Comparison of ENCODE assay signal across 18 mouse cellular contexts in genomic region chr12:33369555-33369954, GRCm38 (mm10). TPM values are rescaled to one million over a fixed set of nuclear protein-coding genes. Genes with fewer than 3 reads are reported as not detected.
DNase-seq lines count a peak whose midpoint lies in the region; ATAC-seq lines count a peak whose summit lies in the region.
"Had no signal": no experiment of that assay in that cellular context is flagged by ENCODE, and none has a peak within 500 bp of the region (broad histone marks: within the 10 kb centered on the region; RNA-seq: fewer than 3 reads in every experiment).

No protein-coding gene starts in this region.

- H3K36me3 ChIP-seq in hindbrain, embryonic 11.5 days (ENCODE audit: control insufficient read depth, insufficient read depth, low read length), result no peaks in the 10 kb centered on the region
- peaks cover 31% of the 10 kb centered on the region for H3K36me3 ChIP-seq in hindbrain, embryonic 13.5 days
- H3K36me3 ChIP-seq: forebrain, embryonic 10.5 days; hindbrain, embryonic 12.5 days had no signal

- H3K4me1 ChIP-seq in hindbrain, embryonic 11.5 days (replicated peaks; ENCODE audit: control insufficient read depth, insufficient read depth, low read length), result no peaks in the 10 kb centered on the region
- H3K4me1 ChIP-seq in hindbrain, embryonic 13.5 days (replicated peaks), result no peaks in the 10 kb centered on the region
- H3K4me1 ChIP-seq: forebrain, embryonic 10.5 days; hindbrain, embryonic 12.5 days had no signal

- H3K27me3 ChIP-seq in hindbrain, embryonic 11.5 days (ENCODE audit: control insufficient read depth, insufficient read depth, low read length), result no peaks in the 10 kb centered on the region
- no peaks in the 10 kb centered on the region for H3K27me3 ChIP-seq in hindbrain, embryonic 13.5 days
- H3K27me3 ChIP-seq: hindbrain, embryonic 12.5 days; megakaryocyte, embryonic 14.5 days had no signal

- H3K9me3 ChIP-seq in hindbrain, embryonic 11.5 days (ENCODE audit: control insufficient read depth, low read length), result no peaks in the 10 kb centered on the region
- no peaks in the 10 kb centered on the region for H3K9me3 ChIP-seq in hindbrain, embryonic 13.5 days
- H3K9me3 ChIP-seq: forebrain, embryonic 10.5 days; hindbrain, embryonic 12.5 days; megakaryocyte, embryonic 14.5 days had no signal

- peak; percentile 10 for DNase-seq in hindbrain, embryonic 11.5 days (ENCODE audit: low spot score)
- DNase-seq in MN1 (ENCODE audit: low spot score), result peak; percentile 34
- no peak for DNase-seq in thymus, postnatal 10 days (ENCODE audit: low spot score in 2 of 2)
- no peak for DNase-seq in lung, postnatal 4 days
- DNase-seq: cerebellum, adult 18-20 months; gastrocnemius, adult 2 months; kidney, adult 8-10 months; lung, adult 18-20 months; right cerebral cortex, postnatal 4 days; thymus, postnatal 36 days had no signal

- H3K27ac ChIP-seq in hindbrain, embryonic 11.5 days (ENCODE audit: low read depth, low read length), result no peak overlapping the region
- H3K27ac ChIP-seq in hindbrain, embryonic 13.5 days, result no peak overlapping the region
- H3K27ac ChIP-seq: forebrain, embryonic 10.5 days; gastrocnemius, adult 2 months; hindbrain, embryonic 12.5 days had no signal

- H3K4me3 ChIP-seq in hindbrain, embryonic 11.5 days (ENCODE audit: low read depth, low read length), result no peak overlapping the region
- H3K4me3 ChIP-seq in hindbrain, embryonic 13.5 days, result no peak overlapping the region
- H3K4me3 ChIP-seq: forebrain, embryonic 10.5 days; gastrocnemius, adult 2 months; hindbrain, embryonic 12.5 days; megakaryocyte, embryonic 14.5 days; myocyte had no signal

- no peak for ATAC-seq in hindbrain, embryonic 11.5 days (ENCODE audit: low FRiP score)
- ATAC-seq in hindbrain, embryonic 13.5 days (ENCODE audit: low FRiP score), result no peak
- peak; percentile 76 for ATAC-seq in erythroblast, adult 5-6 weeks (replicated peaks; ENCODE audit: low FRiP score, poor library complexity, severe bottlenecking)
- peak; percentile 33; the same call in 1 of the 2 replicates for ATAC-seq in megakaryocyte progenitor cell, adult 5-6 weeks (replicated peaks; ENCODE audit: poor library complexity)

- no peak overlapping the region for H3K9ac ChIP-seq in hindbrain, embryonic 11.5 days (ENCODE audit: low read depth, low read length)
- no peak overlapping the region for H3K9ac ChIP-seq in hindbrain, embryonic 13.5 days
- H3K9ac ChIP-seq: hindbrain, embryonic 12.5 days had no signal

- 84% methylated on average over 3 of the region's 3 CpGs for WGBS in hindbrain, embryonic 11.5 days
- WGBS in hindbrain, embryonic 13.5 days, result 85% methylated on average over 3 of the region's 3 CpGs

- H3K4me2 ChIP-seq in hindbrain, embryonic 11.5 days (replicated peaks; ENCODE audit: low read depth, low read length), result no peak overlapping the region
- H3K4me2 ChIP-seq in hindbrain, embryonic 13.5 days, result no peak overlapping the region
- H3K4me2 ChIP-seq: hindbrain, embryonic 12.5 days had no signal

RNA-seq across cellular contexts. Expression of gene Efcab10, which starts 25.1 kb away (rescaled TPM):
- 2.1 and 2.3 TPM in 2 replicates for polyA plus RNA-seq in hindbrain, embryonic 11.5 days (2014; fragmentation: Nextera tagmentation; extraction: Ambion mirVana)
- polyA plus RNA-seq in hindbrain, embryonic 13.5 days (2015; fragmentation: Nextera tagmentation; extraction: Ambion mirVana), result 3.6 and 5.1 TPM in 2 replicates
- not detected in 2 replicates for total RNA-seq in erythroblast, adult 5-6 weeks (2015; ENCODE audit: low replicate concordance)
- total RNA-seq in erythroblast, adult 5-6 weeks (2017; ENCODE audit: low replicate concordance), result not detected in 2 replicates
- total RNA-seq in megakaryocyte progenitor cell, adult 5-6 weeks (2015), result not detected in 2 replicates
- total RNA-seq in megakaryocyte progenitor cell, adult 5-6 weeks (2017), result not detected in 2 replicates
- total RNA-seq: gastrocnemius, adult 2 months had no signal
- polyA plus RNA-seq: heart, embryonic 14.5 days; myocyte had no signal

RNA-seq across cellular contexts. Expression of gene Twistnb, which starts 59.9 kb away (rescaled TPM):
- polyA plus RNA-seq in hindbrain, embryonic 11.5 days (2014; fragmentation: Nextera tagmentation; extraction: Ambion mirVana), result 43.5 and 47.5 TPM in 2 replicates
- polyA plus RNA-seq in hindbrain, embryonic 13.5 days (2015; fragmentation: Nextera tagmentation; extraction: Ambion mirVana), result 47.7 and 48.1 TPM in 2 replicates
- 10.2 and 11.5 TPM in 2 replicates for total RNA-seq in erythroblast, adult 5-6 weeks (2015; ENCODE audit: low replicate concordance)
- 9.0 and 10.2 TPM in 2 replicates for total RNA-seq in erythroblast, adult 5-6 weeks (2017; ENCODE audit: low replicate concordance)
- 53.5 and 54.5 TPM in 2 replicates for total RNA-seq in megakaryocyte progenitor cell, adult 5-6 weeks (2015)
- 55.3 and 61.1 TPM in 2 replicates for total RNA-seq in megakaryocyte progenitor cell, adult 5-6 weeks (2017)

Comparison
In these comparisons a context has a peak if more than half of its experiments do, and no peak if none do; other contexts are left out.
1. ATAC-seq: peak in erythroblast, adult 5-6 weeks (single experiment) and megakaryocyte progenitor cell, adult 5-6 weeks (single experiment); none in hindbrain, embryonic 11.5 days (single experiment) and hindbrain, embryonic 13.5 days (single experiment).
2. DNase-seq: peak in hindbrain, embryonic 11.5 days (single experiment) and MN1 (single experiment); none in thymus, postnatal 10 days (0 of 2) and lung, postnatal 4 days (0 of 2).
3. RNA of gene Twistnb, which starts 59.9 kb away (total RNA-seq): 53.5 to 61.1 TPM in megakaryocyte progenitor cell, adult 5-6 weeks; 9.0 to 11.5 TPM in erythroblast, adult 5-6 weeks; every median in the first group is over 4 times any median in the second.